Mouse (Mus musculus) E14TG2a.4 (cell line): ENCODE results near the gene Bmp6.

Experiments
- CTCF ChIP-seq: conservative IDR thresholded peaks from 2 replicates; pipeline ENCODE4 v1.5.1; 2014; ENCODE audit warnings: low read length
- POU5F1 ChIP-seq: IDR thresholded peaks from 2 replicates; pipeline ENCODE4 v1.6.1; 2014; ENCODE audit warnings: low read length, borderline replicate concordance

DNA sequence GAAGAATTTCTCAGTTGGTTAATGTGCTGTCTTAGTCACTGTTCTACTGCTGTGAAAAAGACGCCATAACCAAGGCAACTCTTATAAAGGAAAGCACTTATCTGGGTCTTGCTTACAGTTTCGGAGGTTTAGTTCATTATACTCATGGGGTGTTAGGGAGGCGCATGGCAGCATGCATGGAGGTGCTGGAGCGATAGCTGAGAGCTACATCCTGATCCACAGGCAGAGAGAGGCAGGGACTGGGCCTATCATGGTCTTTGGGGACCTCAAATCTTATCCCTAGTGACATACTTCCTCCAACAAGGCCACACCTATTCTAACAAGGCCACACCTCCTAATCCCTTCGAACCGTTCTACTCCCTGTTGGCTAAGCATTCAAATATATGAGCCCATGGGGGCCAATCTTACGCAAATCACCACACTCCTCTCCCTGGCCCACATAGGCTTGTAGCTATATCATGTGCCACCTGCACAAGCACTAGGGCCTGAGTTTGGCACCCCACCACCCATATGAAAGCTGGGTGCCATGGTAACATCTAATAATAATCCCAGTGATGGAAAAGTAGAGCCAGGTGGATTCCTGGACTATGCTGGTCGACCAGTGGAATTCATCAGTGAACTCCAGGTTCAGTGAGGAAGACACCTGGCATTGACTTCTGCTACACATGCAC, 198.7 kb downstream of the Bmp6 start:
- TF ChIP-seq CTCF (no peak), POU5F1 (no peak)
